Mouse (Mus musculus) kidney, embryonic 16.5 days (tissue): Measurements from ENCODE around the gene Ccnq. TPM values are rescaled to one million over a fixed set of nuclear protein-coding genes. Genes with fewer than 3 reads are reported as not detected.

ENCODE experiments used
- ATAC-seq: fragments of 200-750 bp; cut with Nextera tagmentation; 2 replicates; pipeline ENCODE4 v1.8.0; 2017; ENCODE audit warnings: moderate TSS enrichment; ENCODE audit not compliant: low FRiP score, low TSS enrichment
- H3K27ac ChIP-seq: fragments of 300-500 bp; sonication (generic); 2 replicates; pipeline ENCODE4 v1.5.1; 2014; ENCODE audit warnings: low read length
- H3K27me3 ChIP-seq: fragments of 300-500 bp; sonication (generic); 2 replicates; pipeline ENCODE4 v1.6.1; 2014; ENCODE audit warnings: low read length, control low read depth, mixed read lengths; ENCODE audit not compliant: insufficient read depth
- H3K36me3 ChIP-seq: fragments of 300-500 bp; sonication (generic); 2 replicates; pipeline ENCODE4 v1.6.1; 2014; ENCODE audit warnings: low read length, control low read depth, mixed read lengths; ENCODE audit not compliant: insufficient read depth
- H3K4me1 ChIP-seq: fragments of 300-500 bp; sonication (generic); 2 replicates; pipeline ENCODE4 v1.6.1; 2014; ENCODE audit warnings: low read length, control low read depth, mixed read lengths; ENCODE audit not compliant: insufficient read depth
- H3K4me2 ChIP-seq: fragments of 300-500 bp; sonication (generic); replicated peaks from 2 replicates; pipeline ENCODE4 v1.6.1; 2014; ENCODE audit warnings: low read depth, low read length
- H3K4me3 ChIP-seq: fragments of 300-500 bp; sonication (generic); 2 replicates; pipeline ENCODE4 v1.5.1; 2014; ENCODE audit warnings: mild to moderate bottlenecking, low read length
- H3K9ac ChIP-seq: fragments of 300-500 bp; sonication (generic); replicated peaks from 2 replicates; pipeline ENCODE4 v1.6.1; 2014; ENCODE audit warnings: low read length
- H3K9me3 ChIP-seq: fragments of 300-500 bp; sonication (generic); 2 replicates; pipeline ENCODE4 v1.6.1; 2016; ENCODE audit warnings: low read length, control low read depth
- WGBS: fragments of 180-500 bp; shearing (Covaris S2); extraction: QIAGEN DNeasy Blood & Tissue Kit; methylation state at CpG from one replicate; pipeline ENCODE4 v1.1.7; 2014; 5-methylcytosine and 5-hydroxymethylcytosine counted together
- polyA plus RNA-seq: library from polyadenylated mRNA; unstranded; fragments of >200 nt; fragmentation: Nextera tagmentation; extraction: Ambion mirVana; gene quantifications from 2 replicates; pipeline ENCODE4 v1.2.1, GENCODE M21; 2015

Ccnq gene
- polyA plus RNA-seq, 1 experiment from 2014 or later: 47.0 TPM

GRCm38 (mm10) chr11:78742461-78742860 lies 9.1 kb downstream of the Ccnq start:
- no peaks in the 10 kb centered on the region for H3K27me3 ChIP-seq
- H3K4me2 ChIP-seq: no peak overlapping the region
- no peak overlapping the region for H3K4me3 ChIP-seq
- H3K9ac ChIP-seq: no peak overlapping the region
- no peaks in the 10 kb centered on the region for H3K4me1 ChIP-seq
- ATAC-seq: no peak
- no peaks in the 10 kb centered on the region for H3K9me3 ChIP-seq
- no peaks in the 10 kb centered on the region for H3K36me3 ChIP-seq
- H3K27ac ChIP-seq: no peak overlapping the region
- 73% methylated on average over 3 of the region's 3 CpGs for WGBS

GRCm38 (mm10) chr11:78741958-78742357 lies 9.6 kb downstream of the Ccnq start:
- 78% methylated on average over 7 of the region's 7 CpGs for WGBS

GRCm38 (mm10) chr11:78739361-78739760 lies 12.2 kb downstream of the Ccnq start:
- H3K4me2 ChIP-seq: no peak overlapping the region
- no peak overlapping the region for H3K9ac ChIP-seq
- no peaks in the 10 kb centered on the region for H3K36me3 ChIP-seq
- ATAC-seq: no peak
- H3K4me3 ChIP-seq: no peak overlapping the region
- no peak overlapping the region for H3K27ac ChIP-seq
- H3K27me3 ChIP-seq: no peaks in the 10 kb centered on the region
- no peaks in the 10 kb centered on the region for H3K4me1 ChIP-seq
- no peaks in the 10 kb centered on the region for H3K9me3 ChIP-seq

More at GRCm38 (mm10) chr11:78741958-78742357, 9.6 kb downstream of the Ccnq start:
- Histone ChIP-seq H3K9ac (no peak overlapping the region), H3K27ac (no peak overlapping the region), H3K27me3 (no peaks in the 10 kb centered on the region), H3K4me2 (no peak overlapping the region), H3K4me3 (no peak overlapping the region), H3K9me3 (no peaks in the 10 kb centered on the region), H3K4me1 (no peaks in the 10 kb centered on the region), H3K36me3 (no peaks in the 10 kb centered on the region)
- no peak for ATAC-seq

- no peak for ATAC-seq
- no peak overlapping the region for H3K27ac ChIP-seq
- 68% methylated on average over 3 of the region's 3 CpGs for WGBS
Observed at GRCm38 (mm10) chr11:78736877-78737408, 14.6 kb downstream of the Ccnq start.

GRCm38 (mm10) chr11:78735168-78735567 lies 16.4 kb downstream of the Ccnq start:
- no peak overlapping the region for H3K27ac ChIP-seq
- no peak overlapping the region for H3K4me2 ChIP-seq
- 96% methylated on average over 1 of the region's 1 CpGs for WGBS
- ATAC-seq: no peak
- H3K4me3 ChIP-seq: no peak overlapping the region
- no peaks in the 10 kb centered on the region for H3K4me1 ChIP-seq
- no peaks in the 10 kb centered on the region for H3K9me3 ChIP-seq
- no peak overlapping the region for H3K9ac ChIP-seq
- no peaks in the 10 kb centered on the region for H3K36me3 ChIP-seq
- H3K27me3 ChIP-seq: no peaks in the 10 kb centered on the region

More at GRCm38 (mm10) chr11:78736877-78737408, 14.6 kb downstream of the Ccnq start:
- Histone ChIP-seq H3K9ac (no peak overlapping the region), H3K27me3 (no peaks in the 10 kb centered on the region), H3K4me2 (no peak overlapping the region), H3K4me3 (no peak overlapping the region), H3K9me3 (no peaks in the 10 kb centered on the region), H3K4me1 (no peaks in the 10 kb centered on the region), H3K36me3 (no peaks in the 10 kb centered on the region)

GRCm38 (mm10) chr11:78732619-78733018 lies 18.9 kb downstream of the Ccnq start:
- Histone ChIP-seq H3K4me1 (no peaks in the 10 kb centered on the region), H3K4me3 (no peak overlapping the region), H3K9ac (no peak overlapping the region), H3K27me3 (no peaks in the 10 kb centered on the region), H3K27ac (no peak overlapping the region), H3K9me3 (no peaks in the 10 kb centered on the region), H3K36me3 (no peaks in the 10 kb centered on the region), H3K4me2 (no peak overlapping the region)
- 81% methylated on average over 6 of the region's 6 CpGs for WGBS
- ATAC-seq: no peak

GRCm38 (mm10) chr11:78730902-78731301 lies 20.6 kb downstream of the Ccnq start:
- no peak overlapping the region for H3K27ac ChIP-seq
- H3K4me3 ChIP-seq: no peak overlapping the region
- WGBS: 25% methylated on average over 2 of the region's 2 CpGs
- no peak overlapping the region for H3K9ac ChIP-seq
- ATAC-seq: no peak
- no peak overlapping the region for H3K4me2 ChIP-seq
- H3K4me1 ChIP-seq: no peaks in the 10 kb centered on the region
- no peaks in the 10 kb centered on the region for H3K36me3 ChIP-seq
- no peaks in the 10 kb centered on the region for H3K27me3 ChIP-seq
- H3K9me3 ChIP-seq: no peaks in the 10 kb centered on the region

GRCm38 (mm10) chr11:78728041-78728440 lies 23.5 kb downstream of the Ccnq start:
- no peak for ATAC-seq
- WGBS: 75% methylated on average over 4 of the region's 4 CpGs
- H3K27me3 ChIP-seq: no peaks in the 10 kb centered on the region

GRCm38 (mm10) chr11:78726366-78726765 lies 25.2 kb downstream of the Ccnq start:
- H3K36me3 ChIP-seq: no peaks in the 10 kb centered on the region
- no peaks in the 10 kb centered on the region for H3K27me3 ChIP-seq
- H3K4me3 ChIP-seq: no peak overlapping the region
- H3K4me2 ChIP-seq: no peak overlapping the region
- H3K9ac ChIP-seq: no peak overlapping the region
- 86% methylated on average over 3 of the region's 3 CpGs for WGBS
- H3K4me1 ChIP-seq: no peaks in the 10 kb centered on the region
- H3K27ac ChIP-seq: no peak overlapping the region
- ATAC-seq: no peak
- H3K9me3 ChIP-seq: no peaks in the 10 kb centered on the region

More at GRCm38 (mm10) chr11:78728041-78728440, 23.5 kb downstream of the Ccnq start:
- no peak overlapping the region for H3K4me2 ChIP-seq
- no peaks in the 10 kb centered on the region for H3K4me1 ChIP-seq
- H3K9me3 ChIP-seq: no peaks in the 10 kb centered on the region
- no peak overlapping the region for H3K27ac ChIP-seq
- no peak overlapping the region for H3K9ac ChIP-seq
- H3K36me3 ChIP-seq: no peaks in the 10 kb centered on the region
- no peak overlapping the region for H3K4me3 ChIP-seq

GRCm38 (mm10) chr11:78724792-78725191 lies 26.7 kb downstream of the Ccnq start:
- WGBS: 44% methylated on average over 1 of the region's 1 CpGs
- H3K27me3 ChIP-seq: no peaks in the 10 kb centered on the region
- H3K4me2 ChIP-seq: no peak overlapping the region
- no peaks in the 10 kb centered on the region for H3K36me3 ChIP-seq
- no peaks in the 10 kb centered on the region for H3K9me3 ChIP-seq
- no peak overlapping the region for H3K4me3 ChIP-seq
- H3K9ac ChIP-seq: no peak overlapping the region
- ATAC-seq: no peak
- no peaks in the 10 kb centered on the region for H3K4me1 ChIP-seq
- H3K27ac ChIP-seq: no peak overlapping the region
